Mouse (Mus musculus) kidney, postnatal 14 days (tissue): ENCODE data around the gene Stard13.
A peak's percentile ranks its signal among the peaks of the same experiment; 100 is the strongest.

Source experiments
- DNase-seq: peaks from one replicate; pipeline ENCODE4 v3.0.0; 2022; ENCODE audit warnings: mixed read lengths

Stard13 gene

DNA sequence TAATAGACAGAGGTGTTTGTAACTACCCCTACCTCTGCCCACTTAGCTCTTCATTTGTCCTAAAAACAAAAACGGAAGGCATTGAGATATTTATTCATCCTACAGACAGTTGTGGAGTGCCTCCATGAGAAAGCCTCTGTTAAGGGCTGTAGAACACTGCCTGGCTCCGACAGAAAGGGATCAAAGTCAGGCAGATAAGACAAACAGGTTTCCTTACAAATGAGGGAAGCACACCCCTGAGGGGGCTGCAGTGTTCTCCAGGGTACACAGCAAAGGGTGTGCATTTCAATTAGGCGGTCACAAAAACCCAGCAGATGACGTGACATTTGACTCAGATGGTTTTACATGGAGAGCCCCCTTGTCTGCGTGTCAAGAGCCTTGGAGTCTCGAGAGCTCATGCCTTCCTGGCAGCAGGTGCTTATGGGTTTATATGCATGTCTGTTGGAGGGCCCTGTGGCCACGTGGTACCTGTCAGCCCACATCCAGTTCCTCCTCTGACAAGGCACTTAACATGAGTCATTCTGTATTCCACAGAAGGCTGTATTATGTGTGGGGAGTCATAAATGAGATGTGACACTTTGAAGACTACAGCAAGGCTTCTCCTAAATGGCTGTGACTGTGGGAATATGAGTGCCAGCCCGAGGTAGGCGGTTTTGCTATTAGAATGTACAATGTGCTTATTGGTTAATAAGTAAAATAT, 129.1 kb downstream of the Stard13 start:
- DNase-seq, result peak; percentile 24

DNA sequence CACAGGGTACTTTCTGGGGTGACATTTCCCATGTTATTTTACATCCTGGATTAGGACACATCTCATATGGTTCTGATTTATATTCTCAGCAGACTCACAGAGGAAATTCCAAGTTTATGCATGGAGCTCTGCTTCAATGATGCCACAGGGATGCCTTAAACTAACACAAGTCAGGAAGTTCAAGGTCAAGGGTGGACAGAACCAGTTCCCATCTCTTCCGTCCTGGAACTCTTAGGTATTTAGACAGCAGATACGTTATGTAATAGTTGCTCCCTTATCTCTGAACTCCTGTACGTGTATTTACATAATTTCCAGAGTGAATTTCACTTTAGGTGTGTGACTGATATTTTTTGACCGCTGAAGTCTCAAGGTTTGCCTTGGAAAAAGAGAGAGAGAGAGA, 130.4 kb downstream of the Stard13 start:
- peak; percentile 40 for DNase-seq

DNA sequence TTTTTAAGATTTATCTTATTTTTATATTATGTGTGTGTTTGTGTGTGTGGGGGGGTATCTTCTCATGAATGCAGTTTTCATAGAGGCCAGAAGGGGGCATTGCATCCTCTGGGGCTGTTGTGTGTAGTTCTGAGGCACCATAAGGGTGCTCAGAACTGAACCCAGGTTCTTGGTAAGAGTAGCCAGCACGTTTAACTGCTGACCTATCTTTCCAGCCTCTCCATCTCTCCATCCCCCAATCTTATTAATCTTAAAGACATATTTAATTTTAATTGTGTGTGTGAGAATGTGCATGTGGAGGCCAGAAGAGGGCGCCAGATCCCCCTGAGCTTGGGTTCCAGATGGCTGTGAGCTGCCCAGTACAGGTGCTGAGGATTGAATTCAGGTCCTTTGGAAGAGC, 131.4 kb downstream of the Stard13 start:
- DNase-seq, result no peak

DNA sequence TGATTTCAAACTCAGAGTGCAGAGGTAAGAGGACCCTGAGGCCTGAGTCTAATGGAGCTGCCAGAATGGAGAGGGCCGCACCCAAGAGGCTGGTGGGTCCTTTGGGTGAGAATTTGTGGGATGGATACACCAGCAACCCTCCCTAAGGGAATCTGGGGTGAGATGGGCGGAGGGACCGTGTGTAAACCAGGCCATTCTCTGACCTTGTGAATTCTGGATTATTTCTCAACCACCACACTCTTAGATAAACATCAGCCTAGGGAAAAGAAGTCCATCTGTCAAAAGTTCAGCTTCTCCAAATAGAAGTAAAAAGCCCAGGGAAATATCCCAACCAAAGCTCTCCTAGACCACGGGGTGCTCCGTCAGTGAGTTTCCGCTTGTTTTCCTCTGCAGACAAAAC, 137.6 kb downstream of the Stard13 start:
- DNase-seq, result peak; percentile 21

DNA sequence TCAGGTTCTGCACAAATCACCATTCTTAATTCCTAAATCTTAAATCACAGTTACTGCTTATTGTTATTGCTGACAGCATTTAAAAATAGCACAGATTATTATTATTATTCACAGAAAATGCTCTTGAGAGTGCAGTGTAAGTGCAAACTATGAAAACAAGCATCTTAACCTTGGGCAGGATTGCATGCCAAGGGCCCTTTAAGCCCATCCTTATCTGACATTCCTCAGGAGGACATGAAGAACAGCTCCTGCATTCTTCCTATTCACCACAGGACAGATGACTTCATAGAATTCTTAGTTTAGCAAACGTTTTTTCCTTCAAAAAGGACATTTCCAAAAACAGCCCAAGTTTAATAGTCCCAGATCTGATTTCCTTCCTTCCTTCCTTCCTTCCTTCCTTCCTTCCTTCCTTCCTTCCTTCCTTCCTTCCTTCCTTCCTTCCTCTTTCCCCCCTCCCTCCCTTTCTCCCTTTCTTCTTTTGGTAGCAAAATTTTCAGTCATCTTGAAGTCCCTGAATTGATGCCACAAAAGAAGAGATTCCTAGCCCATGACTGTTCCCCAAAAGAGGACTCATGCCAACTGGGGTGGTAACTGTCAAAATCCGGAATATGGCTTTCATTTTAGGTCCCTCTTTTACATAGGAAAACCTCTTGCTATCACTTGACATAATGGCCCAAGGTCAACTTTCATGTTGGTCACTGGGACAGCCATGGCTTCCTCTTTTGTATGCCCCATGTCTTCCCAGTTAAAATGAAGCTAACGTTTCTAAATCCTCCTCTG, 140.6 kb downstream of the Stard13 start:
- no peak for DNase-seq

DNA sequence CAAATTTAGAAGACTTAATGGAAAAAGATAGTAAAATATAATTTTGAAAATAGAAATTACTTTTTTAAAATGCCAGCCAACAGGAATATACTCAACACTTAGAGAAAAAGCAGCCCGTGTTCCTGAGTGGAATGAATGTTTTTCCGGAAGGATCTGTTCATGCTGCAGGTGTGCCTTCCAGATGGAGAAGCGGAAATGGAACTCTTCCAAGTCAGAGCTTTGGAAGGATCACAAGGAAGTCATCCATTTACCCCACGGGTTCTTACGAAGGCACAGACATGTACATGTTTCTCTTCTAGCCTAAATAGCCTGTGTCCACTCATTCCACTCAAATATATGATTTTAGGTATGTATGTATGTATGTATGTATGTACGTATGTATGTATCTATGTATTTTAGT, 142.6 kb downstream of the Stard13 start:
- DNase-seq, result peak; percentile 27

DNA sequence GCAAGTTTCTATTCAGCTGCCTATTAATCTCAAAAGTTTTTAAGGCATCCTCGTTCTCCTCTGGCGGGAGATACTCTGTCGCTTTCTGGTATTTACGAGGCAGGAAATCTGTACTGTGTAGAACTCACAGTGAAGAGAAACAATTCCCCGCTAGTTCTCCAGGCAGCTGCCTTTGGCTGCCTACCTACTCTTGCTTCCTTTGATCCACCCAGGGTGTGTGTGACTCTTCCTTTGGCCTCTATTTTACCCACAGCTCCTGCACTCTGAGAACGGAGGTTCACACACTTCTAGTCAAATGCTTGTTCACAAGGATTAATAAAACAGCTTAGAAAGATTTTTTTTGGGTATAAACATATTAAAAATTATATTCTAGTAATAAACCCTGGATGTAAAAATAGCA, 144.4 kb downstream of the Stard13 start:
- peak; percentile 27 for DNase-seq

DNA sequence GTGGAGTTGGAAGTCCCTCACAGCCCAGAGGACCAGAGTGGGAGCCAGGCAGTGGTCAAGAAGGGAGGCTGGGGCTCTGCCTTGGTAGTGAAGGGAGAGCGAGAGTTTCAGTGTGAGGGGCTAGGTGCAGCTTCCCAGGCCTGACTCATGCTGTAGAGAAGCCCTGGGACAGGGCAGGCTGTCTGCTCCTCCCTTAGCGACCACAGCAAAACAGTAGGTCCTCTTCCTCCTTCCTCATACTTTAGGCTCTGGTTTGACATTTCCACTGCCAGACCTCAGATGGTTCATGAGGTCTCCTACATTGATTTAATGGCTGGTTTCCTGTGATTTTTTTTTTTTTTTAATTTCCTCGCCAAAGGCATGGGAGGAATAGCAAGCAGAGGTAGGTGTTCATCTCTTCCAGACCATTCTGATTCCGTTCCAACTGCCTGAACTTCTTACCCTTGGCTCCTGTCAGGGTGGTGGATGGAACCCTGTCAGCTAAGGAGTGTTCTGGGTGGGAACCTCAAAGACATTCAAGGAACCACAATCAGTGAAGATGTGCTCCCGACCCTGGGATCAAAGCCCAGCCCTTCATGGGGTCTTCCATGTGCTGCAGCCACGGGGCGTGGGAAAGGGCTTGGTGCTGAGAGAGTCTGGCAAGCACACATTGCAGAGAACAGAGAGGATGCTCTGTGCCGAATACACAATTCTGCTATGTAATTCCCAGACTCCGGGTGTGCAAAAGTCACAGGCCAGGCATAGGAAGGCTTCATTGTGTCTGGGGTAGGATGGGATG, 147.0 kb downstream of the Stard13 start:
- peak; percentile 42 for DNase-seq

DNA sequence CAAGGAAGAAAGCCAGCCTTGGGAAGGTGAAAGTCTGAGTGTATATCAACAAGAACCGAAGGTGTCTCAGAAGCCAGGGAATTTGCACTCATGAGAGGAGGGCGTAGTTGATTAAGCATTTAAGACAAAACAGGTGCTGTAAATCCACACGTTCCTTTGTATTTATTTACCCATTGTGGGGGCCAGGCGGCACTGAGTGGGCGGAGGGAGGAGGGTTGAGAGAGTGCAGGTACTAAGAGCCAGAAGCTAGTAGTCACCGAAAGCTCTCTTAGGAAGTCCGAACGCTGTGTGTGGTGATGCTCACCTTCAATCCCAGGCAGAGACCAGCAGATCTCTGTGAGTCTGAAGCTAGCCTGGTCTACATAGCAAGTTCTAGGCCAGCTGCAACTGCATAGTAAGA, 147.9 kb downstream of the Stard13 start:
- no peak for DNase-seq

DNA sequence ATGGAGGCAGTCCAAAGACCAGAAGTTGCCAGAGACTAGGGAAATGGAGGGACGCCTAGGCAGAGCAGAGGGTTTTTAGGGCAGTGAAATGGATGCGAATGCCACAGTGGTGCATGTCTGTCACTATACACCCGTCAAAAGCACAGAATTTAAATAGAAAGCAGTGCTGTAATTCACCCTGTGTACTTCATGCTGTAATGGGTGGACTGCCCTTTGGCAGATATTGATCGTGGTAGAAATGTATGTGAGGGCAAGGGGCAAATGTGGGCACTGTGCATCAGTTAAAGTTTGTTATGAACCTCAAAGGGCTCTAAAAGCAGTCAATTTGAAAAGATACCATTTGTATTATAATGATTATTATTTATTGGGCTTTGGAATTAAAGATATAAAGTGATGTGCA, 153.4 kb downstream of the Stard13 start:
- no peak for DNase-seq

DNA sequence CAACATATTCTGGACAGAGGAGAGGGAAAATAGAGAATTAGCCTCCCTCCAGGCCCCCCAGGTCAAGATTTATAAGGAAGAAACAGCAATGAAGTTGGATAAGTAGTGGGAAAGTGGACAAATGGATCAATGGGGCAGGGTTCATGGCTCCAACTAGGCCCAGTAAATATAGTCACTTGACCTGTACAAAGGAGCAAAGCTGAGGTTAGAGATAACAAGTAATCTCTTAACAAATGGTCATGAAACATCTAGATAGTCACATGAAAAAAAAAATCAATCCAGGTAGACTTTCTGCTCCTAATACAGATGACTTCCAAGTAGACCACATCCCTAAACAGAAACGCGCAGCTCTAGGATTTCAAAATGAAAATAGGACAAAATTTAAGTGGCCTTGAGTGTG, 155.7 kb downstream of the Stard13 start:
- no peak for DNase-seq

DNA sequence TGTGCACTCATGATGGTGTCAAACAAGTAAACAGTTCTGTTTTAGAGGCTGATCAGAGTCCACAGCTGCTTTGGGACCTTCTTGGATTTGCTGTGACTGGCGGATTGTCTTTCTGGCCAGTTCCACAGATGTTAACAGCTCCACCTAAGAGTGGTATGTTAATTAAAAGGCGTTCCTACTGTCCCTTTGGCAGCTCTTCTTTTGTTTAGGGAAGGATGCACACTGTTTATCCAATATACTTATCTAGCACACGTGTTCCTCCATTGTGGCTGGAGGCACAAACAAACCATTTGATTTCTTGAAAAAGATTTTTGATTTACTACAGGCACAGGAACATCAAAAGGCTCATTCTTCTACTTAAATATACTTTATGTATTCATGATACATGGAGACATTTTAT, 156.7 kb downstream of the Stard13 start:
- no peak for DNase-seq

DNA sequence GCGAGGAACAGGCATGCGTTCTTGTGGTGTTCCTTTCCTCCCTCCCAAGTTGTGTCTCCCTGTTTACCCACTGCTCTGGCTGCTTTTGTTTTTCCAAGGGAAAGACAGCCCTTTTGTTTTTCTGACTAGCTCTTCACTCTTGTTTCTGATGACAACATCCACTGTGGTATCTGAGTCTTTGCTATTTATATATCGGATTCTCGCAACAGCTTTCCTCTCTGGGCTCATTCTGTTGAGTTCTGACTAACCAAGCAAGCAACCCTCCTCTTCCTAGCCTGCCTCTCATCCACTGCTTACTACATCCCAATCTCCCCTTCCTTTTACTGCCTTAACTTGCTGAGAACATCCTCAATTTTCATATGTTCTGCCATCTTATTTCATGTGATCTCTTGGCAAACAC, 159.4 kb downstream of the Stard13 start:
- no peak for DNase-seq

DNA sequence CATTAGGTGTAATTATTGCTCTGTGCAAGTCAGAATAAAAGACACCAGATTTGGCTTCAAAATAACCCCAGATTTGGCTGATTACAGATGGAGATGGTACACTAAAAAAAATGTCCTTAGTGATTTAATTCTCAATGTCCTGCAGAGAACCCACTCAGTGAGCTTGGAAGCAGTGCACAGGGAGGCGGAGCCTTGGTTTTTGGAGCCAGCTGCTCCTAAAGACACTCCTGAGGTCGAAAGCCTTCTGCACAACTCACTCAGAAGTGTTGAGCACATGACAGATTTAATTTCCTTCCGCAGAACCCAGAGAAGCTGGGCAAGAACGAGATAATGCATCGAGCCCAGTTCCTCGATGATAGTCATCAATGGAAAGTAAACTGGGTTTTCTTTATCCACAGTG, 162.2 kb downstream of the Stard13 start:
- no peak for DNase-seq

DNA sequence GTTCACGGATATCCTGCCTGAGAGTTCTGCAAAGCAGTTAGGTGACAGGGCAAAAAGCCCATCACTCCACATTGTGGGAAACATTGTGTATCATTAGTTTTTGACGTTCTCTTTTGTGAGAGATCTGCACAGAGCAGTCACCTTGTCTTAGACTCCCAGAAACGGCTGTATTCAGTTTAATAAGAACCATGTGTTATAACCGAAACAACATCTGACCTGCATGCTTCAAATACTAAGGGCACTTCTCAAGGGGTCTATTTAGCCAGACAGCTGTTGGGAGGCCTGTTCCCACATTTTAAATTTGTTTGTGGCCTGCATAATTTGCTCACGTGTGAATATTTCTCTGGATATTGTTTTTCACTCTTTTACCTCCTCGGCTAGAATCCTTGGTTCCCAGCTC, 162.7 kb downstream of the Stard13 start:
- no peak for DNase-seq

DNA sequence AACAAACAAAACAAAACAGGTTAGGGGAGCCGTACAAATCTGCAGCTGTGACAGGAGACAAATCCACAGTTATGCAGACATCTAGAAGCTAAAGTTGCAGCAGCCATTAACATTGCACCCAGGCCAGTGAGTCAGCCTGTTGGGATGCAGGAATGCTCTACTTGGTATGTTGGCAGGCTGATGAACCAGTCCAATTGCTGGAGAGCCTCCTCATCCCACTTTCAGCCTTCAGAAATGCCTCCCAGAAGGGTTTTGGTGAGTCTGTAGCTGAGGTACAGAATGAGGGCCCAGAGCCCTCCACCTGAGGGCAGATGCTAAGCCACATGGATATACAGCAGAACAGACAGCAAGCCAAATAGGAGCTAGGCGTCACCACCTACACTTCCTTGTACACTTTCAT, 164.1 kb downstream of the Stard13 start:
- DNase-seq, result no peak

DNA sequence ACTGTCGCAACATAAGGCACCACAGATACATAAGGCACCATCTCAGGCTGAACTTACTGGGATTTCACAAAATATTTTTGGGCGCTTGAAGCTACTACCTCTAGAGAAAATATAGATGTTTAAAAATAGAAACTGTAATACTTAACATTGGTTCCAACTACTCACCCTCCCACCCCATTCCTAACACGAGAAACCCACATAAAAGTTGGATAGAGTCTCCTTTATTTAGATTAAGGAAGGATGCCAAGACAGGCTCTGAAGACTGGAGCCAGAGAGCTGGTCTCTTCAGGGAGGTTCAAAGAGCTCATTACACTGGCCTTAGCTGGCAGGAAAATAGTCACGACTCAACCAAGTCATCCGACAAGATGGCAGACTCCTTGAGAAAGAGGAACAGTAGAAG, 167.6 kb downstream of the Stard13 start:
- DNase-seq, result no peak

DNA sequence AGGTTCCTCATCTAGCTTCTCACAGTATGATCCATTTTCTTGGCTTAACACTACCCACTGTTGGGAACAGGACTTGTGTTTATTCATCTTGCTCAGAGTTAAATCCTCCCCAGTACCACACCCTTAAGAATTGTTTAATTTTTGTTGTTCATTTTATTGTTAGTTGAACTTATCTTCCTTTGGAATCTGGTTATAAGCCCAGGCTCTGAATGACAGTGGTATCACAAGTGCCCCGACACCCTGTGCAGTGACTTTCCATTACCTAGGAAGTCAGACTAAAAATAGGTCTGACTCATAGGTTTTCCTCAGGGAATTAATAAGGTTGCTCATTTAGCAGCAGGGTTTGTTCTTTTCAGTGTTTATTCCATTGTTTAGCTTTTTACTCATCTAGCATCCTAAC, 168.4 kb downstream of the Stard13 start:
- no peak for DNase-seq

DNA sequence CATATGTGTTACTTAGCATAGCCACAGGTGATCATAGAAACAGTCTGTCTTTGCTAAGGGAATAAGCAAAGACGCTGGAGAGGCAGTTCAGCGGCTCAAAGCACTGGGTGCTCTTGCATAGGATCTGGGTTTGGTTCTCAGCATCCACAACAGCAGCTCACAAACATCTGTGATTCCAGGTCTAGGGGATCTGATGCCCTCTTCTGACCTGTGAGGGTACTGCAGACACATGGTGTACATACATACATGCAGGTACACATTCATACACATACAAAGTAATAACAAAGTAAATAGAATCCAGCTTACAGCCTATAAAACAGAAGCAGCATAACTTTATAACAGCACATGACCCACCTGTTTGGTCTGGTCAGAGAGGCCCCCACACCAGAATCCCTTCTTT, 171.7 kb downstream of the Stard13 start:
- no peak for DNase-seq

DNA sequence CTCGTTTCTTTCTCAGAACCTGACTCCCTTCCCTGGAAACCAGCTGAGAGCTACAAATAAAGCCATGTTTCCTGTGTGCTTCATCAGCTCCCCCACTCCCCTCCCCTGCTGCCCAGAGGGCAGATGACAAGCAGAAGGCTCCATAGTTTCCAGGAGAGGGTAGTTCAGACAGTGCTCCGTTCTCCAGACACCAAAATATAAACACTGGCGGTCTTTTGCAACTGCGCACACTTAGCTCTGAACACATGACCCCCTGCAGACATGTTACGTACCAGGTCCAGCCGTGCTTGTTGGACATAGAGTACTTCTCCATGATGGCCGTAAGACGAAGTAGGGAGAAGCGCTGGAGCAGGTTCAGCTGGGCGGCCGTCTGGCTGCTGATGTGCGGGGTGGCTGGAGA, 173.2 kb downstream of the Stard13 start:
- peak; percentile 45 for DNase-seq

DNA sequence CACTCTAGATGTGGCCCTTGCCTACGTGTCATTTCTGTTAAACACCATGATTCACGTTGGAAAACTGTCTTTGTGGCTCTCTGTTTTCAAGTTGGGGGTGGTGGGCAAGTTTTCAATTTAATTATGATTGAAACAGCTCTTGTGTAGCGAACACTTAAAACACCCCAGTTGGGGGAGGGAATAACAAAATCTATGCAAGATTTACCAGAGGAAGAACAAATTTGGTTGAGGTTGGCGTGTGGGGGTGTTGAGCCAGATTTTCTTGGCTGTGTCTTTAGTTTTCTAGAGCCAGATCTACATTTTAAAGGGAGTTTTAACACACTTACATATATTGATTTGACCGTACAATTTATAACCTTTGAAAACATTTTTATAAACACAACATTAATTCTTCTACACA, 173.9 kb downstream of the Stard13 start:
- DNase-seq, result no peak

DNA sequence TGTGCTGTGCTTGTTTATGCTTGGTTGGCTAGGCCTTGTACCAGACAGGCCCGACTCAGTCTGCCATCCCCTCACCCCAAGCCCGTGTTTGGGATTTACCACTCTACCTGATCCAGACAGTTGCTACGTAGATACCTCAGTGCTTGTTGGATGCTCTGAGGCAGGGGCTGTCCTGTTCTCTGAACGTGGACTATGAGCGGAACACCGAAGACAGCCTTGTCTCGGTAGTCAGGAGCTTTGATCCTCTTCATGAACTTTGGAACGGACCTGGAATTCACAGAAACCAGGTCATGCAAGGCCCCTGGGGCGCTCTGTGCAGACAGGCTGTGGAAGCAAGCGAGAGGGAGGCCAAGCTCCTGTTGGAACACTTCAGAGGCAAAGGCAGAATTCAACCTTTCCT, 174.3 kb downstream of the Stard13 start:
- DNase-seq, result peak; percentile 38

DNA sequence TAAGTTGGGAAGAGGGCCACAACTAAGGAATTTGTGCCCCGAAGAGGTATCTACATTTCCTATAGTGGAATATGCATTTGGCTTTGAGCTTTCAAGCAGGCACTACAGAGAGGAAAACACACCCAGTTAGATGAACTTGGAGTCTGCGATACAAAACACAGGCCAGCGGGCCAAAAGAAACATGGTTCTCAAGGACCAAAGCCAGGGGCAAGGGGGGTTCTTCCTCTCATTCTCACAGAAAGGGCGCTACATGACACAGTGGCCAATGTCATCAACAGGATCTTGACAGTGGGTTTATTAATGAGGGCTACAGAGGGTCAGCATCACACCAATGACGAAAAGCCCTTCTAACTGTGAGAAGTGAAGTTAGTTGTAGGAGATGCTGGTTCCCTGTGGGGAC, 175.9 kb downstream of the Stard13 start:
- no peak for DNase-seq

DNA sequence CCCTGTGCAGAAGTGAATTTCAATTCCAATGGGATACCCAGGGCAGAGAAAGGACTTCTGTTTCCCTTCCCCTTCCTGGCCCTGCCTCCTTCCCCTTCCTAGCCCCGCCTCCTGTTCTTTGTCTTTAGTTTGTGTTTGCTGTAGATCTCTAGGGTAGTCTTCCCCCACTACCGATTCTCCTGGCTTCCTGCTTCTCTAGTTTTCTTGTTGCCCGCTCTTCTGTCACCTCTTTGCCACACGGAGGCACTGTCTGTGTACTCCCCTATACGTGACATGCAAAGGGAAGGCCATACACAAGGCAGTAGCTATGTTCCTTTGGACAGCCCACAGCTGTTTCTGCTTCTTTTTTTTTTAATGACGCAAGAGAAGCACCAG, 176.7 kb downstream of the Stard13 start:
- peak; percentile 30 for DNase-seq
